Mouse (Mus musculus) kidney, adult 11 months (tissue): Measurements from ENCODE around the gene Agtrap.
"Not testable (repeated sequence)": the region's sequence is repeated elsewhere in the genome, so short reads cannot be mapped to it uniquely, and the experiment has no call there.

Experiments
- DNase-seq: peaks from one replicate; pipeline ENCODE4 v3.0.0; 2022

The Agtrap gene

GRCm38 (mm10) chr4:148074521-148075189 is 13.2 kb downstream of the Agtrap start:
- DNase-seq, result no peak

- DNase-seq, result peak; percentile 62
Measured at GRCm38 (mm10) chr4:148071508-148071907, 16.3 kb downstream of the Agtrap start.

- DNase-seq, result no peak
Measured at GRCm38 (mm10) chr4:148069602-148070218, 18.1 kb downstream of the Agtrap start.

- DNase-seq, result no peak
Measured at GRCm38 (mm10) chr4:148067346-148067745, 20.5 kb downstream of the Agtrap start.

- peak; percentile 80 for DNase-seq
Measured at GRCm38 (mm10) chr4:148066401-148066744, 21.5 kb downstream of the Agtrap start.

- peak; percentile 45 for DNase-seq
Measured at GRCm38 (mm10) chr4:148065702-148066400, 22.0 kb downstream of the Agtrap start.

- DNase-seq, result no peak
Measured at GRCm38 (mm10) chr4:148061086-148061480, 26.7 kb downstream of the Agtrap start.

GRCm38 (mm10) chr4:148060120-148061085 is 27.4 kb downstream of the Agtrap start:
- DNase-seq, result peak; percentile 54

GRCm38 (mm10) chr4:148058993-148059392 is 28.8 kb downstream of the Agtrap start:
- no peak for DNase-seq

GRCm38 (mm10) chr4:148058218-148058819 is 29.5 kb downstream of the Agtrap start:
- no peak for DNase-seq

- DNase-seq, result no peak
Measured at GRCm38 (mm10) chr4:148057661-148058209, 30.1 kb downstream of the Agtrap start.

- DNase-seq, result peak; percentile 87
Measured at GRCm38 (mm10) chr4:148056801-148057200, 31.0 kb downstream of the Agtrap start.

GRCm38 (mm10) chr4:148056246-148056645 is 31.6 kb downstream of the Agtrap start:
- peak; percentile 48 for DNase-seq

GRCm38 (mm10) chr4:148054961-148055695 is 32.7 kb downstream of the Agtrap start:
- DNase-seq, result no peak

- DNase-seq, result no peak
Measured at GRCm38 (mm10) chr4:148053417-148053920, 34.4 kb downstream of the Agtrap start.

GRCm38 (mm10) chr4:148052976-148053375 is 34.9 kb downstream of the Agtrap start:
- no peak for DNase-seq

GRCm38 (mm10) chr4:148051886-148052285 is 35.9 kb downstream of the Agtrap start:
- DNase-seq, result no peak

- no peak for DNase-seq
Measured at GRCm38 (mm10) chr4:148051046-148051776, 36.6 kb downstream of the Agtrap start.

- not testable (repeated sequence) for DNase-seq
Measured at GRCm38 (mm10) chr4:148050396-148050914, 37.4 kb downstream of the Agtrap start.

GRCm38 (mm10) chr4:148046450-148047031 is 41.3 kb downstream of the Agtrap start:
- DNase-seq, result peak; percentile 49
